Mouse (Mus musculus) brain, embryonic 14.5 days (tissue): ENCODE measurements around the gene Clec12b.

ENCODE experiments used
- CTCF ChIP-seq: fragments of 200-500 bp; IDR thresholded peaks from 2 replicates; pipeline ENCODE4 v1.5.1; 2012; ENCODE audit warnings: inconsistent platforms, mild to moderate bottlenecking, moderate library complexity, borderline replicate concordance; ENCODE audit not compliant: insufficient read depth, insufficient read length; ENCODE audit errors: extremely low read depth
- POLR2A ChIP-seq: fragments of 200-500 bp; IDR thresholded peaks from 2 replicates; pipeline ENCODE4 v1.6.1; 2012; ENCODE audit warnings: mild to moderate bottlenecking, inconsistent platforms, borderline replicate concordance; ENCODE audit not compliant: poor library complexity, insufficient read depth, insufficient read length, severe bottlenecking; ENCODE audit errors: extremely low read depth

- no peak for TF ChIP-seq CTCF
- TF ChIP-seq POLR2A = no peak
These were observed 16.1 kb downstream of the Clec12b start for GRCm38 (mm10) chr6:129369374-129370132.
